Mouse (Mus musculus): ENCODE results near the gene Cby1.

GRCm38 (mm10) chr15:79619770-79620414, 39.1 kb upstream of the Cby1 start:
- no peak for TF ChIP-seq POLR2A (IDR thresholded peaks at IDR 0.05; ENCODE audit: insufficient read depth, low read length)
- TF ChIP-seq CTCF (IDR thresholded peaks at IDR 0.05; ENCODE audit: low read depth, low read length), result no peak
